Mouse (Mus musculus) large intestine, adult 2 months (tissue): ENCODE data around the gene Vkorc1l1. TPM values are rescaled to one million over a fixed set of nuclear protein-coding genes. Genes with fewer than 3 reads are reported as not detected.
"Not testable (repeated sequence)": the region's sequence is repeated elsewhere in the genome, so short reads cannot be mapped to it uniquely, and the experiment has no call there.

Experiments
- DNase-seq: peaks from one replicate; pipeline ENCODE4 v3.0.0-alpha.2; 2012; ENCODE audit warnings: low read depth, low spot score
- WGBS: fragments of 180-500 bp; shearing (Covaris S2); methylation state at CpG from one replicate; pipeline ENCODE4 v1.1.7; 2018; 5-methylcytosine and 5-hydroxymethylcytosine counted together
- polyA plus RNA-seq: library from polyadenylated mRNA; depleted of rRNA; stranded (reverse); fragments of >200 nt; gene quantifications from 2 replicates; pipeline ENCODE4 v1.2.3, GENCODE M21; 2012; rRNA removed

The Vkorc1l1 gene
- polyA plus RNA-seq: 19.2 and 19.7 TPM in 2 replicates

DNA sequence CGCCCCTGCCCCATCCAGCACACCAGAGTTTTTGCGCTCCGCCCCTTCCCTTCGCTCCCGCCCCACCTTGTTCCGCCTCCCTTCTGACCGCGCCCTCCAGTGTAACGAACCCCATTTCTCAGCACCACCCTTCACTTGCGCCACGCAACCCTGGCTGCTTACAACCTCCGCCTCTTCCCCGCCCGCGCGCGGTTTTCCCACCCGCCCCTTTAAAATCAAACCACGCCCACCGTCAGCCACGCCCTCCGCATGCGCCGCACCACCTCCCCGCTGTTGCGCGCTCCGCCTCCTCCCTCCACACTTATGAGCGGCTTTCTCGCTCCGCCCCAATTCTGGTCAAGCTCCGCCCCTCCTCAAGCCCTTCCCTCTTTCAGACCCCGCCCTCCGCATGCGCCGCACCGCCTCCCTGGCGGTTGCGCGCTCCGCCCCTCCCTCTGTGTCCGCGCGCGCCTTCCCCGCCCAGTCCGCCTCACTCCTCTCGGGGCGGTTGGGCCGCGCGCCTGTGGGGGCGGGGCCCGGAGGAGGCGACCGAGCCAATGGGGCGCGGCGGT is at the start of gene Vkorc1l1:
Gene Vkorc1l1 (plus strand): TSS at position 476 of the 551 bp plus-strand sequence.
- DNase-seq: peak; percentile 89
- WGBS: 1% methylated on average over 59 of the region's 59 CpGs

DNA sequence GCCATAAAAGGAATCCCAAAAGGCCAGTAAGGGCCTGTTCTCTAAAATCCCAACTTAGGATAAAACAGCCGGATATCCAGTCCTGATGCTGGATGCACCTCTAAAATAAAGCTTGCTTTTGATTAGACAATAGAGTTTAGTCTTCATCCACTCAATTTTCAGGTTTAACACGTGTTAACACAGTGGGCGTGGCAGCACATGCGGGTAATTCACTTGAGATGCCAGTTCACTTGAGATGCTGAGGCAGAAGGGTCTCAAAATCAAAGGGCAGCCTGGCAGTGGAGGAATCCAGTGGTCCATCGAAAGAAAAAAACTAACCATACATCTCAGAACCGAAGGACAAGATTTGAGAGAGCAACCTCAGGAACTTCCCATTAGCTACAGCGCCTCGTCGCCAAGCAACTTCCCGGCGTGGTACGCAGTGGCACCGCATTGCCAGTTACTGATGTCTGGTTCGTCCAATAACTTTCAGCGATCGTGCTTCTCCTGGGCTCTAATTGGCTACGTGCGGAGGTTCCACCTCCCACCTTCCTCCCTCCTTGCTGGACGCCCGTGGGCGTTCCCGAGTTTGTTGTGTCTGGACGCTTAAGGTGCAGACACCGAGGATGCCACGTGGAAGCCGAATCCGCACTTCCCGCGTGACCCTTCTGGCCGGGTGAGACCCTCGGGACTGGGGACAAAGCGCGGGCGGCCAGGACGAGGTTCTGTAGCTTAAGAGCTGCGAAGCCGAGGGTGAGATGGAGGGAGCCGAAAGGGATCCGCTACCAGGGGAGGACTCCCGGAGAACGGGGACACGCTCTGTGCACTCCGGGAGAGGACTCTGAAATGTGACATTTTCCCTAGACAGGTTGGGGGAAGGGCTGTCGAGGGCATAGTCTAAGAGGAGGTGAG is 46.3 kb upstream of the Vkorc1l1 start, which contains the start of gene Zbed5:
Gene Zbed5 (plus strand): TSS at position 526 of the 891 bp plus-strand sequence.
- peak; percentile 90 for DNase-seq
- 2% methylated on average over 44 of the region's 44 CpGs for WGBS

DNA sequence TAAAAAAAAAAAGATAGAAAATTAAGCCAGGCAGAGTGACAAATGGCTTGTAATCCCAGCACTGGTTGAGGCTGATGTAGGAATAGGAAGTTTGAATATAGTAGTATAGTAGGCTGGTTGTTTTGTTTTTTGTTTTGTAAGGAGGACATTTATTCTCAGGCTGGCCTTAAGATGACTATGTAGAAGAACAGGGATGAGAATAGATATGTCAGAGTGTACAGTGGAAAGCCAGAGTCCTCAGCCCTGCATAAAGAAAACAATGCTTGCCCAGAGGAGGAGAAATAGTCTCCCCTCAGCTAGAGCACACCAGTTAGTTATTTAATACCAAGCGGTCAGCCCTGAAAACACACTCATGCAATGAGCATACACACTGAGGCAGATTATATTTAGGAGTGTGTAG is 43.3 kb upstream of the Vkorc1l1 start, which contains the start of gene Phkg1:
Gene Phkg1 (minus strand): TSS at position 101 of the 400 bp plus-strand sequence.
- WGBS: 93% methylated on average over 1 of the region's 1 CpGs
- DNase-seq: no peak

DNA sequence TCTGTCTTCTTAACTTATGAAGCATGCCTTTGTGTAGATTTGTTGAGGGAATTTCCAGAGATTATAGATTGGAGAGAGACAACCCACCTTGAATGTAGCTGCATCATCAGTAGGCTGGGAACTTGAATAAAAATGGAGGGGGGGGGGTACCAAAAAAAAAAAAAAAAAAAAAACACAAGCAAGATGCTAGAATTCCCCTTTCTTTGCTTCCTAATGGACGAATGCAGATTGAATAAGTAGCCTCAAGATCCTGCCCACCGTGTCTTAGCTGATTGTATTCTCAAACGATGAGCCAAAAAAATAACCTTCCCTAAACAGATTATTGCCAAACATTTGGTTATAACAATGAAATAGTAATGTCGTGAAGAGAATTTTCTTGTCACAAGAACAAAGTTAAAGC is 34.0 kb upstream of the Vkorc1l1 start:
- DNase-seq: no peak
- 19% methylated on average over 4 of the region's 4 CpGs for WGBS

DNA sequence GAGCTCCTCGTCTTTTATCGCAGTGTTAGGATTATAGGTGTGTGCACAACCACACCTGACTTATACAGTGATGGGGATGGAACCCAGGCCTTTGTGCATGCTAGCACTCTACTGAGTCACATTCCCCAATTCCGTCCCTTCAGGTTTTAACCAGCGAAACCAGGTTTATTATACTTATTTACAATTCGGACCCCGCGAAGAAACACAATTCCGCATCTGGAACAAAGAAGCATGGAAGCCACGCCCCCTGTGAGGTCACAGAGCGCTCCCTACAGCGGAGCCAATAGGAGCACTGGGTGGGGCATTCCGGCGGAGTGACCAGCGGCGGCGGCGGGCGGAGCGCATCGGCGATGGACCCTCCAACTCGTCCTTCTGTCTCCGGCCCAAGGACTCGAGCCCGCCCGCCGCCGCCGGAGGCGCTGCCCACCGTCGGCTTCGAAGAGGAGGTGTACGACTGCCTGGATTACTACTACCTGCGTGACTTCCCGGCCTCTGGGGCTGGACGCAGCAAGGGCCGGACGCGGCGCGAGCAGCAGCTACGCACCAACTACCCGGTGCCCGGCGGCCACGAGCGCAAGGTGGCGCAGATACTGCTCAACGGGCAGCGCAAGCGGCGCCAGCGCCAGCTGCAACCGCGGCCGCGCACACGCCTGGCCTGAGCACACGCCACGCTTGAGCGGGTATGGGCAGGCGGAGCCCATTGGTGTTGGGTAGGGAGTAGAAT is 33.4 kb upstream of the Vkorc1l1 start, which contains the start of gene Nupr1l:
Gene Nupr1l (plus strand): TSS at position 299 of the 724 bp plus-strand sequence.
- DNase-seq: peak; percentile 71
- under 1% methylated on average over 63 of the region's 63 CpGs for WGBS

DNA sequence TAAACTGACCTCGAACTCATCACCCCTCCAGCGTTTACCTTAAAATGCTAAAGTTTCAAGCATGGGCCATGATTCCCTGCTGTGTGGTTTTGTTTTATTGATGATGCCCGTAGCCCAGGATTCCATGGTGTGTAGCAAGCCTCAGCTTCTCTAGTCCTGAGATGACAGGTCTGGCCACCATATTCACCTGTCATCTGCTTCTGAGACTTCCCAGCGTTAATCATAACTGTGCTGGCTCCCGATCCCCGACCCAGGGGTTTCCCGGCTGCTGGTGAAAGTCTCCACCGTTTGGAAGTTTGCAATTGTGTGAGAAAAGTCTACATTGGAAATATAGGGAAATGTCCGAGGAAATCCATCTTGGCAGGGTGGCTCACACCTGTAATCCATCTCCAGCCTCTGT is 32.6 kb upstream of the Vkorc1l1 start:
- DNase-seq: no peak
- WGBS: 67% methylated on average over 9 of the region's 9 CpGs

DNA sequence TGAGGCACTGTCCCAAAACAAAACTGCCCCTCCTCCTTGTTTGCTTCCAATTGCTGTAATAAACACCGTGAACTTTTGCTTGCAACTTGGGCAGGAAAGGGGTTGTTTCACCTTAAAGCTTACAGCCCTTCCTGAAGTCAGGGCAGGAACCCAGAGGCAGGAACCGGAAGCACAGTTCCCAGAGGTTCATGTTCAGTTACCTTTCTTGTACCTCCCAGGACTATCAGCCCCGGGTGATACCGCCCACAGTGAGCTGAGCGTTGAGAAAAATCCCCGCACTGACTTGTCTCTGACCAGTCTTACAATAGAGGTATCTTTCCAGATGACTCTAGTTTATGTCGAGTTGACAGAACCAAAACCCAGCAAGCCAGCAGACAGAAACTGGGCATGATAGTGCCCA is 32.2 kb upstream of the Vkorc1l1 start:
- 78% methylated on average over 7 of the region's 7 CpGs for WGBS
- no peak for DNase-seq

DNA sequence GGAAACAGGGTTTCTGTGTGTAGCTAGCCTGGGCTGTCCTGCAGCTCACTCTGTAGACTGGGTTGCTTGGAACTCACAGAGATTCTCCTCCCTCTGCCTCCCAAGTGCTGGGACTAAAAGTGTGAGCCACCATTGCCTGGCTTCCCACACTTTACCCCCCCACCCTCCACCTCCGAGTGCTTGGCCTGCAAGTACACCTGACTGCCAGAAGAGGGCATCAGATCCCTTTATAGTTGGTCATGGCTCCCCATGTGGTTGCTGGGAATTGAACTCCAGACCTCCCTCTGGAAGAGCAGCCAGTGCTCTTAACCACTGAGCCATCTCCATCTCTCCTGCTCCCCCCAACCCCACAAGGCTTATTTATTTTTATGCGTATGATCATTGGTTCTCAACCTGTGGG is 27.7 kb upstream of the Vkorc1l1 start:
- DNase-seq: no peak
- WGBS: 42% methylated on average over 2 of the region's 2 CpGs

DNA sequence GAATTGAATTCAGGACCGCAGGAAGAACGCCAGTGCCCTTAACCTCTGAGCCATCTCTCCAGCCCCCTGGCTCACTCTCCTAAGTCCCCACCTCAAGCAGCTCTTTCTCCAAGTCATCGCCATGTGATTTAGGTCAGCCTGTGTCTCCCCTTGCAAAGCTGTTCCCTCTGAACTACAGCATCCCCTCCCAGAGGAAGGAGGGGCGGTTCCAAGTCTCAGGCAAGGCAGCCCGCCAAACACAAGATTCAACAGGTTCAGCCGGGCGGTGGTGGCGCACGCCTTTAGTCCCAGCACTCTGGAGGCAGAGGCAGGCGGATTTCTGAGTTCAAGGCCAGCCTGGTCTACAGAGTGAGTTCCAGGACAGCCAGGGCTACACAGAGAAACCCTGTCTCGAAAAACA is 26.3 kb upstream of the Vkorc1l1 start:
- 71% methylated on average over 11 of the region's 11 CpGs for WGBS
- not testable (repeated sequence) for DNase-seq

DNA sequence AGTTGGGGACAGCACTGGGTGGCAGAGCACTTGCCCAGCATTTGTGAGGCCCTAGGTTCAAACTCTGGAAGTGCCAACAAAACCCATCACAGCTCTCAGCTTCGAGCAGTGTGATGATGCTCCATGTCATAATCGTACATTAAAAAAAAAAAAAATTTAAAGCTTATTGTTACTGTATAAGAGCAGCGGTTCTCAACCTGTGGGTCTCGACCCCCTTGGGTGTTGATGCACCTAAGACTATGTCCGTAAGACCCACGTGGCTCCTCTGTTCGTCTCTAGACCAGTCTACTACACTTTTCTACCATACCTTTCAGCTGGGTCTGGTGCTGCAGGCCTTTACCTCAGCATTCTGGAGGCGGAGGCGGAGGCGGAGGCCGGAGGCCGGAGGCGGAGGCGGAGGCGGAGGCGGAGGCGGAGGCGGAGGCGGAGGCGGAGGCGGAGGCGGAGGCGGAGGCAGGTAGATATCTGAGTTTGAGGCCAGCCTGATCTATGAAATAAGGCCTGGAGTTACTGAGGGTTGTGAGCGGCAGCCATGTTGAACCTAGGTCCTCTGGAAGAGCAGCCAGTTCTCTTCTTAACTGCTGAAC is 23.6 kb upstream of the Vkorc1l1 start:
- WGBS: 87% methylated on average over 24 of the region's 24 CpGs
- DNase-seq: no peak

DNA sequence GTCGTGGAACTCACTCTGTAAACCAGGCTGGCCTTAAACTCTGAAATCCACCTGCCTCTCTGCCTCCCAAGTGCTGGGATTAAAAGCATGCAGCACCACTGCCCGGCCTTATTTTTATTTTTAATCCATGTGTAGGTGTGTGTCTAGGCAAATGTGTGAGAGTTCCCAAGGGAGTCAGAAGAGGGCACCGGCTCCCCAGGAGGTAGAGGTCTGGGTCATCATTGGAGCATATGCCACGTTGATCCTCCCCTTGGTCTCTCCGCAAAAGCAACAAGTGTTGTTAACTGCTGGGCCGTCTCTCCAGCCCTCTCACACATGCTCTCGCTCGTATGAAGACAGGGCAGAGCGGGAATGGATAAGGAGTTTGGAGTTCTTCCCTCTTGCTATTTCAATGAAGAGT is 23.0 kb upstream of the Vkorc1l1 start:
- DNase-seq: no peak
- WGBS: 76% methylated on average over 9 of the region's 9 CpGs

DNA sequence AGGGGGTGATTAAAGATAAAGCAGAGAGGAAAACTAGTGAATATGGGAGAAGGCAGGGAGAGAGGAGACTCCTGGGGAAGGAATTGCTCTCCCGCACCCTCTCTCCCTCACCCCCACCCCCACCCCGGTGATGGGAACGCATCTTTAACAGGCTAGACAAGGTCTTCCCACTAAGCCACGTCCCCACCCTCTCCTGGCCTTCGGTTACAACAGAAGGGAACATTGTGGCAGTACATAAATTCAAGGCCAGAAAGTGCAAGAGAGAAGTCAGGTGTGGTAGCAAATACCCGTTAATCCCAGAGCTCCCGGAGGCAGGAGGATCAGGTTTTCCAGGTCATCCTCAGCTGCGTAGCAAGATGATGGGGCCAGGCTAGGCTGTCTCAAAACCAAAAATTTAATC is 22.4 kb upstream of the Vkorc1l1 start:
- DNase-seq: no peak
- WGBS: 49% methylated on average over 8 of the region's 8 CpGs

DNA sequence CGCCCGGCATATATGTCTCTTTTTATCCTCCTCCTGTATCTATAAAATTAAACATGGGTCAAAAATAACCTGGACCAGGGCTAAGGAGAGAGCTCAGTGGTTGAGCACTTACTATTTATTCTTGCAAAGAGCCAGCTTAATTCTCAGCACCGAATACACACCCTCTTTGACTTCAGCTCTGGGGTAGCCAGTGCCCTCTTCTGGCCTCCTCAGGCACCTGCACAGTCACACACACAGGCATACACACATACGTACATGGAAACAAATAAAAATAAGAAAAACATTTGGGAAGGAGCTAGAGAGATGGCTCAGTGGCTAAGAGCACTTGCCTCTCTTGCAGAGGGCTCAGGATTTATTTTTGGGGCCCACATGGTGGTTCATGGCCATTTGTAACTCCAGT is 19.8 kb upstream of the Vkorc1l1 start:
- DNase-seq: no peak
- 95% methylated on average over 4 of the region's 4 CpGs for WGBS

DNA sequence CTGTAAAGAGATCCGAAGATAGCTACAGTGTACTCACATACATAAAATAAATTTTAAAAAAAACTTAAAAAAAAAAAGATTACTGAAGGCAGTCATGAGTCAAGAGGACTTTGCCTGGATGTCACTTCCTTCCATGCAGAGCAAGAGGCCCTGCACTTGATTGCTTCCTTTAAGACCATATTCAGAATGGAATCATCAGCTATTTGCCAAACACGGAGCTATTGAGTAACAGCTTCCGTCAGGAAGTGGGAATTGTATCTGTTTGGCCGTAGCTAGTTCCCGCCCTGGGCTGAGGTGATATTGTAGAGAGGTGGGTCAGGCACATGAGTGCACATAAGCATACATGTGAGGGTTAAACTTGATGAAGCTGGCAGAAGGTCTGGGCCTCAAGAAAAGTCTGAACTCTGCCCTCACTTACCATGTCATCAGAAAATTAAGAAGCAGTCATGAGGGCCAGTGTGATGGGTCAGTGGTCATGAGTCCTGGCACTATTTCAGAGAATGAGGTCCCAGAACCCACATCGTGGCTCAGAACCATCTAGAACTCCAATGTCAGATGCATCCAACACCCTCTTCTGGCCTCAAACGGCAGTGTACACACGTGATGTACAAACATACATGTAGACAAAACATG is 16.8 kb upstream of the Vkorc1l1 start:
- 60% methylated on average over 8 of the region's 8 CpGs for WGBS
- no peak for DNase-seq

DNA sequence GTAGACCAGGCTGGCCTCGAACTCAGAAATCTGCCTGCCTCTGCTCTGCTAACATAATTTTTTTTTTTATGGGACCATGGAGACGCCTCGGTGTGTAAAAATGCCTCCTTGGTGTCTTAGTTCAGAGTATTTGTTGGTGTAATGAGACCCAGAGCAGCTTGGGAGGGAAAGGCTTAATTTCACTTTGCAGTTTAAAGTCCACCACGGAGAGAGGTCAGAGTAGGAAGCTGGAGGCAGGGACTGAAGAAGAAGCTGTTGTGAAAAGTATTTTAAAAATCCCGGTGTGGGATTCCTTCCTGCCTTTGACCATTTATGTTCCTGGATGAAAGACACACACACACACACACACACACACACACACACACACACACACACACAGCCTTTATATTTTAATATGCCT is 15.8 kb upstream of the Vkorc1l1 start:
- DNase-seq: no peak
- 28% methylated on average over 5 of the region's 5 CpGs for WGBS

DNA sequence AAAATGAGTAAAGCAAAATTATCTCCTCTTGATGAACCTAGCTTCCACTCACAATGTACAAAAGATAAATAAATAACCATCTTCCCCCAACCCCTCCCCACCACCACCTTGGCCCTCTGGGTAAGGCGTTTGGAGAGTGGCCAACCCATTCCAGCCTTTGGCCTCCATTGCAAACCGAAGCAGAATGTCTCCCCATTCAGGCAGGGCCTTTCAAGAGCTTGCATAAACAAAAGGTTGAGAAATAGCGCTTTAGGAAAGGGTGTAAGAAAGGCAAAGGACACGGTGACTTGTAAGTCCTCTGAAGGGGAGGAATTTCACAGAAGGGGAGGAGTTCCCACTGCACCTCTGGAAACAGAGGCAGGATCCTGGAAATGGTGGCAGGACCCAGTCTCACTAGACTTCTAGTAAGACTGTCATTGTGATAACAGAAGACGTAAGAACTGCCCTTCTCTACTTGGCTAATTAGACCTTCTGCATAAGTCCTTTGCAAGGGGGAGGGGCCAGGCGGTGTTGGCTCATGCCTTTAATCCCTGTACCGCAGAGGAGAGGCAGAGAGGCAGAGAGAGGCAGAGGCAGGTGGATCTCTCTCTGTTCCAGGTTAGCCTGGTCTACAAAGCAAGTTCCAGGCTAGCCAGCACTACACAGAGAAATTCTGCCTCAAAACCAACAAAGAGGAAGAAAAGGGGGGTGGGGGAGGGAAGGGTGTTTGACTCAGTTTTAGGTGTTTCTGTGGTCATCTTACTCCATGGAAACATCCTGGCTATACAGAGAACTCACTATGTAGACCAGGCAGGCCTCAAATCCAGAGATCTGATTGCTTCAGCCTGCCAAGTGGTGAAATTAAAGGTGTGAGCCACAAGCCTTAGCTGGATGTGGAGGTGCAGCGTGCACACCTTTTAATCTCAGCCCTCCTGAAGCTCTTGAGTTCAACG is 11.6 kb upstream of the Vkorc1l1 start:
- 39% methylated on average over 9 of the region's 9 CpGs for WGBS
- DNase-seq: no peak

DNA sequence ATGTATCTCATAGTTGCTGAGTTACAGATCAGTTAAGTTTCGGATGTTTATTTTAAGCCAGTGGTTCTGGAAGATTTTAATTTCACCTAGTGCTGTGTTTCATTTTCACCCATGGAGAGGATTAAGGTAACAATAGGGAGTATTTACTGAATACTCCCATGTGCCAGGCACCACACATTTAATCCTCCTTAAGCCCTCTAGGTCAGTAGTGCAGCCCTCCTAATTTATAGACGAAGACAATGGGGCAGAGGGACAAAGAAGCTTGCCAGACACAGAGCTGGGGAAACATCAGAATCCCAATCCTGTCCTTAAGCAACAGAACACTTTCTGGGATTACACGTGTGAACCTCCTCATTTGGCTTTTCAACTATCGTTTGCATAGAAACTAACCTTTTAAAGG is 4.8 kb upstream of the Vkorc1l1 start:
- no peak for DNase-seq
- WGBS: 63% methylated on average over 4 of the region's 4 CpGs

DNA sequence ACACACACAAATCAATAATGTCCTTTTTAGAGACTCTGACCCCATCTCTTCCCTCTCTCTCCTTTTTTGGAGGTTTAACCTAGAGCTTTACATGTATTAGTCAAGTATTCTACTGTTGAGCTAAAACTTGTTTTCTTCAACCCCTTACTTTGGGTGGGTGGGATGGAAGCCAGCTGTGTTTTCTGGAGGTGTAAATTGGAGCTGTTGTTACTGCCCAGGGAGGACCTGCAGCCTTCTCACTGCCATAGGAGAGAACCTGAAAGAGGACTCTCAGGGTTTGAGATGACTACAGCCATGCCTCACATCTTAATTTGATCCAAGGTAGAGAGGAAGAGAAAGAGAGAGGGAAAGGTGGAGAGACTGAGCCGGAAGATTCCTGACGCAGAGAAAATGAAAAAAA is 1.5 kb upstream of the Vkorc1l1 start:
- no peak for DNase-seq
- 34% methylated on average over 2 of the region's 2 CpGs for WGBS
